Mouse (Mus musculus) activated CD4-positive, CD25-positive, alpha-beta regulatory T cell, adult 4 months (primary cell): ENCODE data around the gene Prpf40a. TPM values are rescaled to one million over a fixed set of nuclear protein-coding genes. Genes with fewer than 3 reads are reported as not detected.
A peak's percentile ranks its signal among the peaks of the same experiment; 100 is the strongest.

Source experiments
- ATAC-seq: one replicate; pipeline ENCODE4 v1.8.0; 2017
- polyA plus RNA-seq, 2 experiments: library from polyadenylated mRNA; unstranded; fragments of 100-300 nt; shearing (Covaris generic); gene quantifications; one replicate each; pipeline ENCODE4 v1.2.1; 2017

Gene Prpf40a
- polyA plus RNA-seq = 100 to 1,000 TPM; 173 to 189 TPM

DNA sequence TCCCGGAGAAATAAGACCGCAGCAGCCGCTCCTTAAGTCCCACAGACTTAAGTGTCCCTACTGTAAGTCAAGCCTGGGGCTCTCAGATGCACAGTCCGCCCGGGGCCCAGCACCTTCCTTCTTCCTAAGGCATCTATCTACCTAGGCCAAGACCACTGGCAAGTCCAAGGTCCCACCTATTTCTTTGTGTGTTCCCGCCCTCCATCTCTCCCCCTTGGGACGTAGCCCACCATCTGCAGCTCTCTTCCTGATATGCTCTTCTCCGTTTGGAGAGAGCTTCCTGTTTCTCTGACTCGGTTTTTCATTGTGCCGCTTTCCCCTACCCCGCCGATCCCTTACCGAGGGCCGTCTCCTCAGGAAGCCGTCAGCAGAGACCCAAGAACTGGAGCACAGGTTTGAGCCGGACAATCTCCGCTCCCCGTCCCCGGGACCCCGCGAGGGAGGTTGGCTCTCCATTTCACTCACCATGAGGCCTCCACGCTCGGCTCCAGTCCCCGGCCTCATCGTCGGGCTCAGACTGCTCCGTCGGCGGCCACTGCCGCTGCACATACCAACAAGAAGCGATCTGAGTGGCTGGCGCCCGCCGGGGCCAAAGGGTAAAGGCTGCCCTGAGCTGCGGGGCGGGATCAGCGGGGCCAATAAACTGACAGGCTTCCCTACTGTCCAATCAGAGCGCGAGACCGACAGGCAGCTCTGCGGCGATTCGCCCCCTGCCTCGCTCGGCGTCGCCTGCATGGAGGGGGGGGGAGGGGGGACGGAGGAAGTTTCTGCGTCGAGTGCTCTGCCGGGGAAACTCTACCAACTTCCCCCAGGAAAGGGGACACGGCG lies at the start of gene Prpf40a:
TSS of gene Prpf40a (minus strand) at position 601 of the 828 bp plus-strand sequence.
- ATAC-seq = peak; percentile 90

DNA sequence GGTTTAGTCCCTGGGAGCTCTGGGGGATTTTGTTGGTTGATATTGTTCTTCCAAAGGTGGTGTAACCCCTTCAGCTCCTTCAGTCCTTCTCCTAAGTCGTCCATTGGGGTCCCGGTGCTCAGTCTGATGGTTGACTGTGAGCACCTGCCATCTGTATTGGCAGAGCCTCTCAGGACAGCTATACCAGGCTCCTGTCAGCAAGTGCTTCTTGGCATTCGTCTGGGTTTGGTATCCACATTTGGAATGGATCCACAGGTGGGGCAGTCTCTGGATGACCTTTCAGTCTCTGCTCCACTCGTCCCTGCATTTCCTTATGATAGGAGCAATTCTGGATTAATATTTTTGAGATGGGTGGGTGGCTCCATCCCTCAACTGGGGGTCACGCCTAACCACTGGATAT lies 31.2 kb upstream of the Prpf40a start:
- no peak for ATAC-seq

DNA sequence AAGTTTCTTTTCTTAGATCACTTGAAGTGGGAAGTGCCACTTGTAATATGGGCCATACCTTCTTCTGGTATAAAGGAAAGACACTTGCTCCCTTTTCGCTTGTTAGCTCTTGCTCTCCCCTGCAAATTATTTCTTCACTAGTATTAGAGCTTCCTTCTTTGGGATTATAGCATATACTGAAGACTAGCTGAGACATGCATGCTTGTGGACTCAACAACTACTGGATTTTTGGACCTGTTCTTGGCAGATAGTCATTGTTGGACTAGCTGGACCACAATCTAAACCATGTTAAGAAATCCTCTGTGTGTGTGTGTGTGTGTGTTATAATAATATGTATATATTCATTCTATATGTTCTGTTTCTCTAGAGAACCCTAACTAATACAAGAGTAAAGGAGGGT lies 22.4 kb upstream of the Prpf40a start:
- no peak for ATAC-seq

DNA sequence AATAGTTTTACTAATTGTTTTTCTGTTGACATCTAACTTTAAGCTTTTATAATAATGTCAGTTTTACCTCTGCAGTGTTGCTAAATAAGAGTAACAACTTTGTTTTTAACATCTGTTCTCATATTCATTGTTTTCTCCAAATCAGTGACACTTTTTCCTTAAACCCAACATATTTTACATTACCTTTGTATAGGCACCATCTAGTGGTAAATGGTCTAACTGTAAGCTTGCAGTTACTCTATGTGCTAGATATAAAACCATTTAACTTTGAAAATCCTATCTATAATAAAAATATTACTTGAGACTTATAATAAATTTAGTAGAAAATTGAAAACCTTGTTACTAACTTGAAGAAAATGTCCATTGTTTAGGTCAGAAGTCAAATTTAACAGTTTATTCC lies 15.7 kb upstream of the Prpf40a start:
- no peak for ATAC-seq

DNA sequence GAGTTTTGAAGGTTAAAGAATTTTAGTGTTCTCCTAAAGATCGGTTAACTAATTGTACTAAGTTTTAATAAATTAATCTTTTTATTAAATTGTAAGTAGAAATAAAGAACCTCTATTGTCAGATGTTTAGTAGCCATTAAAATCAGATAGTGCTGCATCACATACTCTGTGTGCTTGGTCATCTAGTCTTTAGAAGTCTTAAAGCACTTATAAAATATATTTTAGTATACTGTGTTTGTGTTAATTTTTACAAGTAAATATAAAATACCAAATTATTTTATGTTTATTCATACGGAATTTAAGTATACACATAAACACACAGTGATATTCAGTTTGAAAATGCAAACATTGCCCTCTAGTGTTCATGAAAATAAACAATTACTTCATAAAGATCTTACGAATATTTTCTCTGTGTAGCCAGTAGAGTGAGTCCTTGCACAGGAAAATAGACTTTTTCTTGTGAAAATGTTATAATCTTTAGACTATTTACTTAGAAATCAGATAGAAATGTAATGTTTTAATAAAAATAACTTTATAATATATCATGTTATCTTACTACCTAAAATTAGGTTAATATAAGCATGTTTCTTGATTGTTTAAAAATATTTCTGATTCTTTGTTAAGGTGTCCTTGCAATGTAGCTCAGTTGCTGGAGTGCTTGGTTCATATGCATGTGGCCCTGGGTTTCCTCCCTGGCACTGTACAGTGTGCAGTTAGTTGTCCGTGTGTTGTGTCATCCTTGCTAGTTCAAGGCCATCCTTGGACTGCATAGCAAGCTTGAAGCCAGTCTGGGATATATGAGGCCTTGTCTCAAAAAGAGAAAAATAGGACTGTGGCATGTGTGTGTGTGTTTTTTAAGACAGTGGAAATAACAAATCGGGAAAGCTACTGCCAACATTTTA lies 13.5 kb upstream of the Prpf40a start:
- peak; percentile 65 for ATAC-seq

DNA sequence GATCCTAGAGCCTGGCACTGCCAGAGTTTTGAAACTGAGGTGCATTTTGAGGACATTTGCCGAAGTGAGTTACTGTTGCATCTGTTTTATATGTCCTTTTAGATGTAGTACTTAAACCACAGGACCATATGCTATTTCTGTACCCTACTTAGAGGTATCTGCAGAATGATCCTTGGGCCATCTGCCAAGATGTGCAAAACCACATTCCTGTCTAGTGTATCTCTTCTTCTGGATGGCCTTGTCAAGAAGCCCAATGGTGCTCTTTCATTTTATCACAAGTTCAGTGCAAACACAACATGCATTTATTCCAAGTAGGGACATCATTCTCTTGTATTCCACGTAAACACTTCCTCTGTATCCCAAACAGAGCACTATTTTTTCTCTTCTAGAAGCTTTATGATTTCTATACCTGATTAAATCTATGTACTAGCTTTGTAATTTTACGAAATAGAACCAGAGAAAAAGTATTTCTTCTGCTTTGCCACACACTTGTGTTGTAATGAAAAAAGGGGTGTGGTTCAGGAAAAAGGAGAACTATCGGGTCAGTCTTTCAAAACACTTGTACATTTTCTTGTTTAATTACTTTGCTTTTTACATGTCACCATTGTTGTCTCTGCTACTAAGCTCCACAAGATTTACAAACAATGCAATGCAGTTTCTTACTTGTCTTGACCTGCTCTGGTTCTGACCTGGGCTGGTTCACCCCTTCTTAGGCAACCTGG lies 9.2 kb upstream of the Prpf40a start:
- no peak for ATAC-seq

DNA sequence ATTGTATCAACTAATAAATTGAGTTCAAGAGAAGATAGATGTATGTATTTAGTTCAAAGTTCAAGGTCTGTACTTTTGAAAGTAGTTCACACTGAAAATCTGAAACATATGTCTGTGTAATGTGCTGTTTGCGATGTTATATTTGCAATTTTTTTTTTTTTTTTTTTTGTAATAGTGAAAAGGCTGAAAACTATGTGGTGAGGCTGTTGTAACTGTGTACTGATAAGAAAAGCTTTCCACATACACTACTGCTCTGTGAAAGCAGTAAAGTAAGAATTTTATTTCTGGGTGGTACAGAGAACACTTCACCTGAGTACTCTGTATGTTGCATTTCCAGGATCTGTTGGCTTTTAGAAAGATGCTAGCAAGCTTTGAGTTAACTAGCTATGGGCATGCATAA lies 8.1 kb upstream of the Prpf40a start:
- no peak for ATAC-seq

DNA sequence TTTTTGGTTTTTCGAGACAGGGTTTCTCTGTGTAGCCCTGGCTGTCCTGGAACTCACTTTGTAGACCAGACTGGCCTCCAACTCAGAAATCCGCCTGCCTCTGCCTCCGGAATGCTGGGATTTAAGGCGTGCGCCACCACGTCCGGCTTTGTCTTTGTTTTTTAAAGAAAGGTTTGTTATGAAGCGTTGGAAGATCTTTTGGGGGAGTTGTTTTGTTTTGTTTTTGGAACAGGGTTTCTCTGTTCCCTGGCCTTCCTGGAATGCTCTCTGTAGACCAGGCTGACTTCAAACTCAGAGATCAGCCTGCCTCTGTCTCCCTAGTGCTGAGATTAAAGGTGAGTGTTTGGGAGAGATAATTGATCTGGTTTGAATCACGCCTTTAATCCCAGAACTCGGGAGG lies 5.3 kb upstream of the Prpf40a start:
- no peak for ATAC-seq

DNA sequence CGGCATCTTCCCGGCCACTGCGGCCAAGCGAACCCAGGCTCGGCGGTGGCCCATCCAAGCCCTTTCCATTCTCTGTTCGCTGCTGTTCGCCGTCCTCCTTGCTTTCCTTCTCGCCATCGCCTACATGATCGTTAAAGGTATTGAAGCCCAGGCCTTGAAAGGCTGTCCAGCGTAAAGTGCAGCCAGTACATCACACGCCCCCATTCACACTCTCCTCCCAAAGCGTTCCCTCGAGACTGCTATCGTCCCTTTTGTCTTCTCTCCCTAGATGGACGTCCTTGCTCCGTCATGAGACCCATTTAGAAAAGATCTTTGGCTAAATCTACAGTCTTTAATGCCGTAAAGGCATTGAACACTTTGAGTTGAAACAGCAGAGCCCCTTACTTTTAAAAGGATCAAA lies 1.3 kb upstream of the Prpf40a start:
- ATAC-seq = no peak

DNA sequence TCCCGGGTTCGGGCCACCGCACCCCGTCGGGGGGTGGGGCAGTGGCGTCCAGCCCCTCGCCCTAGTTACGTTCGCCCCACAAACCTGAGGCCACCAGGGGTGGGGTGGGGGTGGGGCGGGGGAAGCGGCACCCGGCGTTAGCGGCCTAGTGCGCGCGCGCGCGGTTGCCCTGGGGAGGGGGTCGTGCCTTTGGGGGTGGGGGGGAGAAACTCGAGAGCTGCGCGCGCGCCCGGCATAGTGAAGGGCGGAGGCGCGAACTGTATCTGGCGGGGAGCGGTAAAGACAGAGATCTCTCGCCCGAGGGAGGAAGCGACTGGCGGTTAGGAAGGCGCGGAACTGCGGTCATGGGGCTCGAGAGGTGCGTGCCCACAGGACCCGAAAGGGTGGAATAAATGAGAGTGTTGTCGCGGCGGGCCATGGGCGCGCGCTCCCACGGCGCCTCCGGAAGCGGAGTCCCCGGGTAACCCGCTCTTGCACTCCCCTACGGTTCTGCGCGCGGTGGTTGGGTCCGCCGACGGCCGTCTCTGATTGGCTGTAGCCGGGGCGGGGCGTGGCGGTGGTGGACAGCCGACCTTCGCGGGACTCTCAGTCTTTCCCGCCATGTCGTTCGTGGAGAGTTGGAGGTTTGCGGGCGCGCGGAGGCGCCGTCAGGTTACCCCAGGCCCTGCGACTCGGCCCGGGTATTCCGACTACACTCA lies 588 bp upstream of the Prpf40a start, which contains the start of gene Arl6ip6:
TSS of gene Arl6ip6 (plus strand) at position 204 of the 698 bp plus-strand sequence.
- ATAC-seq = peak; percentile 80

DNA sequence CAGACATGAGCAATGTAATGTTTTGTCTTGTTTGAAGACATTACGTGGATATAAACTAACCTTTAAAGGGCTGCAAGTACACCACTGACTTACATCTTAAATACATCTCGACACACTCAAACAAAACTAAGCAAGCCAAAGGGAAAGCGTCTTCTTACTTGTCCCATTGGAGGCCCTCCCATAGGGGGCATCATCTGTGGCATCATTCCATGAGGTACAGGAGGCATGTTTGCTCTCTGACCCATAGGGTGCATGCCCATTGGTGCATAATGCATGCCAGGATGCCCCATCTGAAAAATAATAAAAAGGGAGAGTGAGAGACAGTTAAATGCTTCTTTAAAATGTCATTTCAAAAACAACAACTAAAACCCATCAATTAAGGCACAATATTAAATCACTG lies 1.3 kb downstream of the Prpf40a start:
- no peak for ATAC-seq

DNA sequence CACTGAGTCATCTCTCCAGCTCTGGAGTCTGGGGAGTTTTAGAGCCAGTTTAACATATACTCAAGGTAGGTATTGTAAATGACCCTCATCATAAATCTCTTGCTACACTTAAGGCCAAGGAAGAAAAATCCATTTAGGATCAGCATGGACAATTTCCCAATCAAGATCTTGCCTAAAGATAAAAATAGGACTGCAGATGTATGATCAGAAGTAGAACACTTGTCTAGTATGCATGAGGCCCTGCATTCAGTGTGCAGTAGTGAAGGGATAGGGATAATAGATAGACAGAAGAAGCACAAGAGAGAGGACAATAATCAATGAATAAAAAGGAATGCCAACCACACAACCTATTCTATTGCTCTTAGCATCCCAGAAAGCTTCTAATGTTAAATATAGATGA lies 11.2 kb downstream of the Prpf40a start:
- ATAC-seq = no peak

DNA sequence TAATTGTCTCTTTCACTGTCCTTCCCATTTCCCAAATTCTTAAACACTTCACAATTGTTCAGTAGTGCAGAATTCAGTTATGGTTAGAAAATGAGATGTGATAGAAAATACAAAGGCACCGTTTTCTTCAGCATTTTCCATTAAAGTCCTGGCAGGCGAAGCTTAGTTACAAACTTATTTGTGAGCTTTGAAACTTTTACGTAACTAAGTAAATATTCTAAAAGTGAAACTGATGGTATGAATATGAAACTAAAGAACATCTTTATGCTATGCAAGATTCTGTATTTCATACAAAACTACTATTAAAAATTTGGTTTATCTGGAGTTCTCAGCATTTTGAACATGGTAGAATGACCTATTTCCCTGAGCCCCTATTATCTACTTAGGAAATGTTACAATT lies 12.1 kb downstream of the Prpf40a start:
- no peak for ATAC-seq

DNA sequence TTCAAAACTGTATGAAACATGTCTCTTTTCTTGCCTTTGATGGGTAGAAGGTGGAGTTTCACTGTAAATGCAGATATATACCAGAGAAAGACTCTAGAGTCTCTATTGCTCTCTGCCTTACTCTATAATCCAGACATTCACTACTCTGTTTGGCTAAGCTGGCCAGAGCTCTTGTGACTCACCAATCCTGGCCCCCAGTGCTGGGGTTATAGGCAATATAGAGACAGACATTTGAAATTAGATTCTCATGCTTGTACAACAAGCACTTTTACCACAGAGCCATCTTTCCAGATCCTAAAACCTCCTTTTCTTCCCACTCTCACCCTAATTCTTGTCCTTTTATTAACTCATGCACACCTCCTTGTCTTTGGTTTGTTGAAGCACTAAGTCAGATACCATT lies 17.1 kb downstream of the Prpf40a start:
- ATAC-seq = no peak

DNA sequence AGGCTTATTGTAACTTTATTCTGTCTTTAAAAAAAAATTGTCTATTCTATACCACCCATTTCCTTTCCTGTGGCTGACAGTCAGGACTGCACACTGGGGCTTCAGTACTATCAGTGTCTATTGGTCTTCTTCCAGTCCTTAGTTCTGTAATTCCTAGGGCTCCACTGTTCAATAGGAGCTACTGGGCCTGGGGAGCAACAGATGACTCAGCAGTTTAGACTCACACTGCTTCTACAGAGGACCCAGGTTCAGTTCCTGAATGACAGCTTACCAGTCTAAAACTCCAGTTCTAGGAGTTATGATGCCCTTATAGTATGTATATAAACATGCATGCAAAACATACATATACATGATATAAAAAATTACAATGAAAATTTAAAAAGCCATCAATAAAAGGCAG lies 44.2 kb downstream of the Prpf40a start:
- ATAC-seq = no peak

DNA sequence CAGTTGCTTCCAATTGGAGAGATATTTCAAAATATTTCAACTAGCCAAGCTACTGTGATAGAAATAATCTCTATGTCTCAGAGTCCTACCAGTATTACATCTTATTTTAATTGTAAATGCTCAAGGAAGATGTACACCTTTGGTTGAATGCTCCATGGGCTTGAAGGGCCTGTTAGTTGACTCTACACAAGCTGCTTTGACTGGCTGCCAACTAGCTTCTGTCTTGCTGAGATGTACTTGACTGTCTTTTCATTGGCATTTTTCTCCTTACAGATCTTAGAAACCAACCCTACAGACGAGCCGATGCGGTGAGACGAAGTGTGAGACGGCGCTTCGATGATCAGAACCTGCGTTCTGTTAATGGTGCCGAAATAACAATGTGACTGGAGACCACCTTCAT lies 59.5 kb downstream of the Prpf40a start:
- no peak for ATAC-seq

DNA sequence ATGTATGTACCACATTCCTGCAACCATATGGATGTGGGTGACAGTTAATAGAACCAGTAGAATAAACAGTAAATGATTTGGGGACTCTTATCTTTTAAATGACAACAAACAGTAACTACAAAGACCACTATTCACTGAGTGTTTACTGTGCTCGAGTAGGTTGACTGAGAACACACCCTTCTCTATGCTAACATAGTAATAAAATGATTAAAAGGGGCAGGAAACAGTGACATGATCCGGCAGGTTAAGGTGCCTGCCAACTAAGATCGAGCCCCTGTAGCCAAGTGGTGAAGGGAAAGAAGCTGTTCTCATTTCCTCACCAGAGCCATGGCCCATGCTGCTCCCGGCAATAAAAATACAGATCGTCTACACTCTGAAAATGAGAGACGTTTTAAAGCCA lies 62.0 kb downstream of the Prpf40a start:
- no peak for ATAC-seq

DNA sequence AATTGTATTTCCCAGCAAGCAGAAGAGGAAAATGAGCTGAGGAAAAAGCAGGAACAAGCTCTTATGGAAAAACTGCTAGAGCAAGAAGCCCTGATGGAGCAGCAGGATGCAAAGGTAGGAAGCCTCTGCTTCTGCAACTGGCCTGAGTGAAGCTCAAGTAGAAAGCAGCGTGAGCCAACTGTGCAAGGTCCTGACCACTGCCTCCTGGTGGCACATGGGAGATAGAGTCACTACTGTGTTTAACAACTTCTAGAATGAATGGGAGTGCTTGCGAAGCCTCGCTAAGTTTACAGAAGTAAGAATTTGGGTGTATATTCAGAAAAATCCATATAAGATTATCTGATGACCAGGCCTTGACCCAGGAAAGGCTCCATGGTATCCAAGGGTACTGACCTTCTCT lies 65.1 kb downstream of the Prpf40a start:
- ATAC-seq = no peak

DNA sequence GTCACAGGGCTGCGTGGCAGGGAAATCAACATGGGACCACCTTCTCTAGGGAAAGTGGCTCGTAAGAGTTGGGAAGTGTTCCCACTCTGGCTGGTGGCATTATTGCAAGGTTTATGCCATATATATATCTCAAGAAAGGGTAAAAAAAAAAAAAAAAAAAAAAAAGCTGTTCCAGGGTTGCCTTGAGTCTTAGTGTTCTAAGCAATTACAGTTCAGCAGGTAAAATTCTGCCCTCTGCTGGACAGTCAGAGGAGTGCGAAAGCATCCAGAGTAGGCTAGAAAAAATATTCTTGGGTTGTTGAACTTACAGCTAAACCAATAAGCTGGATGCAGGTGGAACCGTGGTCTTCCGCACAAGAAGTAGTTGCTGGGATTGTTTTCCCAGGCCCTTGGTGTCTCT lies 69.3 kb downstream of the Prpf40a start:
- ATAC-seq = peak; percentile 49

DNA sequence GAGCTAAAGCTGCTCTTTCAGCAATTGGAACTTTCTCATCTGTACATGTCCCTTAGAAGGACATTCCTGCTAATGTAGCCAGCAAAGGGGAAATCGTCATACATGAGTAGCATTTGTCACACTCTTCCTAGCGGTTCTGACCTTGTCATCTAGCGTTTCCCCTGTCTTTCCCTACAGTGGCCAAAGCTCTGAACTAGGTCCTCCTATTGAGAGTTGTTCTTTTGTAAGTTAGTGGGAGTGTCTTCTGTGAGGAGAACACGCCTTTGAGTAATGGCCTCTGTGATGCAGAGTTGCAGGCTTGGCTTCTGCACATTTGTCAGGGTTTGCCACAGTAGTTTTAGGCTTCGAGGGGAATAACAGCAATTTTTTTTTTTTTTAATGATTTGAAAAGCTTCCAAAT lies 82.5 kb downstream of the Prpf40a start:
- no peak for ATAC-seq

DNA sequence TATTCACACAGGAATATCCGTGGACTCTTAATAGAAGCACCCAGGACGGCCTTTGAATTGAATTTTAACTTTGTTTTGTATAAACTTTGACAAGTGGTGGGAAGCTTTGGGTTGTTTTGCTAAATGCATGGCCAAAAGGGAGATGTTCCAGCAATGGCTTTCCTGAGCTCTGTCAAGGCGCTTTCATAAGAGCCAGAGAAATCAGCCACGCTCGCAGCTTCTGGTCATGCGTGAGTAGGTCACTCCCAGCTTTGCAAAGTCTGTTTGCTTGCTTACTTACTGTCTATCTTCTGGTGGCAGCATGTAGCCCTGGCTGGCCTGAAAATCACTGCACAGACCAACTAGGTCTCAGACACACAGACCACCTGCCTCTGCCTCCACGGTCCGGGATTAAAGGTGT lies 84.6 kb downstream of the Prpf40a start:
- ATAC-seq = no peak

DNA sequence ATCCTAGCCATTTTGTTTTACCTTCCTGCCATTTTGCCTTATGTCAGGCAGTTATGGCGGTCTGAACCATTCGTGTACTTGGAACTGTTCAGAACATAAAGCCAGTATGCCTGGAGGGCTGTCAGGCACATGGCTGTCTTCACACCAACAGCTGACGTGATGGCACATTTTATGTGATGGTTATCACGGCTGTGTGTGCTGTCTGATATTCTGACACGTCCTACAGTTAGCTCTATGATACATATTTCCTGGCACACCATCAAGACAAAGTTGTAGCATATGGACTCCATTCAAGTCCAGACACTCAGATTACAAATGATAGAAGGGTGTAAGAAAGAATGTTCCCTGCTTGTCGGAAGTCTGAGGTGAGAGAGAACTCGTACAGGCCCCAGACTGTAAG lies 85.0 kb downstream of the Prpf40a start:
- no peak for ATAC-seq
